ENCODE assay signal across 12 mouse cellular contexts in the genomic region with DNA sequence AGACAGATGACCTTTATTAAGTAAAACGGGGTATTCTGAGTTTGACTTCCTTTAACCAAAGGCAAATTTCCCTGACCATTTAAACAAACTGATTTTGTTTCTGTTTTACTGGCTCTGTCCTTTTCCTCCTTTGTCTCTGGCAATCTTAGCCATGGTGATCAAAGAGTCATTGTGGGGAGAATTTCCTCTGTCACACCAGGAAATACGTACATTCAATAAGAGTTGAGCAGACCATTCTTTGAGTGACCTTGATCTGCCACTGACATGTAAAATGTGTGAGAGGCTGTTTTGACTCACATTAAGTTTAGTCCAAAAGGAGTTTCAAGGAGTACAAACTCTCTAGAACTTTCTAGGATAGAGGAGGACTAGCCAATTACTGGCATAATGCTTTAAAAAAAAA.
"Had no signal": no experiment of that assay in that cellular context is flagged by ENCODE, and none has a peak within 500 bp of the region (broad histone marks: within the 10 kb centered on the region; RNA-seq: fewer than 3 reads in every experiment).

No protein-coding gene starts in this region.

- H3K4me3 ChIP-seq: left cerebral cortex, adult 2 months; limb, embryonic 15.5 days; liver, embryonic 12.5 days; midbrain, embryonic 13.5 days; neural tube, embryonic 15.5 days had no signal

- ATAC-seq: liver, embryonic 12.5 days; midbrain, embryonic 13.5 days had no signal

- H3K36me3 ChIP-seq: limb, embryonic 15.5 days; liver, embryonic 12.5 days; midbrain, embryonic 13.5 days; neural tube, embryonic 15.5 days had no signal

- H3K4me1 ChIP-seq: liver, embryonic 12.5 days had no signal

- DNase-seq: kidney, adult 11 months; kidney, adult 9 months; right cerebral cortex, adult 18-20 months; right cerebral cortex, postnatal 25 days; thymus, adult 18-20 months; thymus, postnatal 14 days had no signal

- H3K9me3 ChIP-seq: limb, embryonic 15.5 days; liver, embryonic 12.5 days; midbrain, embryonic 13.5 days; neural tube, embryonic 15.5 days had no signal

- H3K27me3 ChIP-seq: limb, embryonic 15.5 days; liver, embryonic 12.5 days; midbrain, embryonic 13.5 days; neural tube, embryonic 15.5 days had no signal

- H3K27ac ChIP-seq: kidney, postnatal 0 days; liver, embryonic 12.5 days; midbrain, embryonic 13.5 days had no signal

- H3K9ac ChIP-seq: limb, embryonic 15.5 days; liver, embryonic 12.5 days; midbrain, embryonic 13.5 days; neural tube, embryonic 15.5 days had no signal

- H3K4me2 ChIP-seq: limb, embryonic 15.5 days; liver, embryonic 12.5 days; midbrain, embryonic 13.5 days; neural tube, embryonic 15.5 days had no signal
